Mouse (Mus musculus) small intestine, adult 2 months (tissue): Measurements from ENCODE around the gene Blvra.
"Not testable (repeated sequence)": the region's sequence is repeated elsewhere in the genome, so short reads cannot be mapped to it uniquely, and the experiment has no call there.

Experiments
- CTCF ChIP-seq: fragments of 200-500 bp; IDR thresholded peaks from 2 replicates; pipeline ENCODE4 v1.5.1; 2012; ENCODE audit warnings: low read depth, mild to moderate bottlenecking, control low read depth, inconsistent platforms, low read length, moderate library complexity, mixed read lengths; ENCODE audit not compliant: insufficient replicate concordance, insufficient read length; ENCODE audit errors: extremely low read depth
- POLR2A ChIP-seq: fragments of 200-500 bp; IDR thresholded peaks from 2 replicates; pipeline ENCODE4 v1.6.1; 2012; ENCODE audit warnings: low read depth, mild to moderate bottlenecking, control low read depth, inconsistent platforms, low read length, moderate library complexity

- not testable (repeated sequence) for TF ChIP-seq POLR2A, CTCF
Measured at GRCm38 (mm10) chr2:127090151-127090550, 19.7 kb downstream of the Blvra start.
